Mouse (Mus musculus): ENCODE measurements around the gene Cabp4.

The Cabp4 gene

GRCm38 (mm10) chr19:4164721-4165120 is 20.9 kb upstream of the Cabp4 start:
- DNase-seq (ENCODE audit: low read depth, low spot score), result no peak

GRCm38 (mm10) chr19:4164100-4164499 is 20.3 kb upstream of the Cabp4 start:
- no peak for DNase-seq (ENCODE audit: low read depth, low spot score)

- DNase-seq (ENCODE audit: low read depth, low spot score), result no peak
Measured at GRCm38 (mm10) chr19:4163543-4163887, 19.7 kb upstream of the Cabp4 start.

- DNase-seq (ENCODE audit: low read depth, low spot score), result peak; percentile 97
Measured at GRCm38 (mm10) chr19:4162646-4163542, 19.1 kb upstream of the Cabp4 start, which contains the start of gene Rps6kb2. TSS of gene Rps6kb2 (minus strand) at chr19:4163354.

- no peak for DNase-seq (ENCODE audit: low read depth, low spot score)
Measured at GRCm38 (mm10) chr19:4159049-4159448, 15.2 kb upstream of the Cabp4 start.

- no peak for DNase-seq (ENCODE audit: low read depth, low spot score)
Measured at GRCm38 (mm10) chr19:4156771-4157170, 12.9 kb upstream of the Cabp4 start.

GRCm38 (mm10) chr19:4156073-4156579 is 12.3 kb upstream of the Cabp4 start:
- DNase-seq (ENCODE audit: low read depth, low spot score), result no peak

GRCm38 (mm10) chr19:4155223-4156072 is 11.6 kb upstream of the Cabp4 start:
- DNase-seq (ENCODE audit: low read depth, low spot score), result no peak

GRCm38 (mm10) chr19:4154437-4155222 is 10.8 kb upstream of the Cabp4 start:
- no peak for DNase-seq (ENCODE audit: low read depth, low spot score)

- DNase-seq (ENCODE audit: low read depth, low spot score), result no peak
Measured at GRCm38 (mm10) chr19:4153232-4153654, 9.4 kb upstream of the Cabp4 start, which contains the start of gene Ptprcap. TSS of gene Ptprcap (plus strand) at chr19:4153604.

GRCm38 (mm10) chr19:4152445-4153231 is 8.8 kb upstream of the Cabp4 start:
- DNase-seq (ENCODE audit: low read depth, low spot score), result no peak

GRCm38 (mm10) chr19:4151898-4152297 is 8.1 kb upstream of the Cabp4 start:
- DNase-seq (ENCODE audit: low read depth, low spot score), result no peak

GRCm38 (mm10) chr19:4151488-4151860 is 7.6 kb upstream of the Cabp4 start:
- DNase-seq (ENCODE audit: low read depth, low spot score), result no peak

GRCm38 (mm10) chr19:4150567-4151487 is 7.0 kb upstream of the Cabp4 start:
- DNase-seq (ENCODE audit: low read depth, low spot score), result no peak

GRCm38 (mm10) chr19:4149764-4150461 is 6.1 kb upstream of the Cabp4 start:
- no peak for DNase-seq (ENCODE audit: low read depth, low spot score)

GRCm38 (mm10) chr19:4149283-4149682 is 5.5 kb upstream of the Cabp4 start:
- DNase-seq (ENCODE audit: low read depth, low spot score), result no peak

GRCm38 (mm10) chr19:4148819-4149218 is 5.0 kb upstream of the Cabp4 start:
- DNase-seq (ENCODE audit: low read depth, low spot score), result no peak

GRCm38 (mm10) chr19:4148491-4148806 is 4.6 kb upstream of the Cabp4 start, which contains the start of gene Coro1b:
TSS of gene Coro1b (plus strand) at chr19:4148619.
- peak; percentile 94 for DNase-seq (ENCODE audit: low read depth, low spot score)
